Mouse (Mus musculus) heart, embryonic 11.5 days (tissue): ENCODE measurements around the gene Mmp14. TPM values are rescaled to one million over a fixed set of nuclear protein-coding genes. Genes with fewer than 3 reads are reported as not detected.

Experiments used
- ATAC-seq: fragments of 200-750 bp; cut with Nextera tagmentation; replicated peaks from 2 replicates; pipeline ENCODE4 v1.8.0; 2017; ENCODE audit warnings: moderate library complexity; ENCODE audit not compliant: insufficient number of reproducible peaks, low FRiP score, low TSS enrichment
- H3K27ac ChIP-seq: fragments of 300-500 bp; sonication (generic); 2 replicates; pipeline ENCODE4 v1.5.1; 2014; ENCODE audit warnings: mild to moderate bottlenecking, low read depth, low read length
- H3K27me3 ChIP-seq: fragments of 300-500 bp; sonication (generic); 2 replicates; pipeline ENCODE4 v1.6.1; 2014; ENCODE audit warnings: mild to moderate bottlenecking, low read length, mixed read lengths; ENCODE audit not compliant: control insufficient read depth, insufficient read depth
- H3K36me3 ChIP-seq: fragments of 300-500 bp; sonication (generic); 2 replicates; pipeline ENCODE4 v1.6.1; 2014; ENCODE audit warnings: mild to moderate bottlenecking, low read length, moderate library complexity, mixed read lengths; ENCODE audit not compliant: control insufficient read depth, insufficient read depth
- H3K4me1 ChIP-seq: fragments of 300-500 bp; sonication (generic); 2 replicates; pipeline ENCODE4 v1.6.1; 2014; ENCODE audit warnings: low read length; ENCODE audit not compliant: control insufficient read depth, insufficient read depth
- H3K4me2 ChIP-seq: fragments of 300-500 bp; sonication (generic); 2 replicates; pipeline ENCODE4 v1.6.1; 2014; ENCODE audit warnings: mild to moderate bottlenecking, moderate library complexity
- H3K4me3 ChIP-seq: fragments of 300-500 bp; sonication (generic); 2 replicates; pipeline ENCODE4 v1.5.1; 2014; ENCODE audit warnings: low read depth, low read length
- H3K9ac ChIP-seq: fragments of 300-500 bp; sonication (generic); 2 replicates; pipeline ENCODE4 v1.6.1; 2014; ENCODE audit warnings: mild to moderate bottlenecking, low read depth, low read length, moderate library complexity
- H3K9me3 ChIP-seq: fragments of 300-500 bp; sonication (generic); replicated peaks from 2 replicates; pipeline ENCODE4 v1.6.1; 2016; ENCODE audit warnings: low read length; ENCODE audit not compliant: control insufficient read depth
- WGBS: fragments of 180-500 bp; shearing (Covaris S2); extraction: QIAGEN DNeasy Blood & Tissue Kit; methylation state at CpG from one replicate; pipeline ENCODE4 v1.1.7; 2014; ENCODE audit not compliant: insufficient replicate concordance; 5-methylcytosine and 5-hydroxymethylcytosine counted together
- polyA plus RNA-seq: library from polyadenylated mRNA; unstranded; fragments of >200 nt; fragmentation: Nextera tagmentation; extraction: Ambion mirVana; gene quantifications from 2 replicates; pipeline ENCODE4 v1.2.1, GENCODE M21; 2014

Gene Mmp14
- polyA plus RNA-seq, 1 experiment from 2014 or later = 84.3 TPM

DNA sequence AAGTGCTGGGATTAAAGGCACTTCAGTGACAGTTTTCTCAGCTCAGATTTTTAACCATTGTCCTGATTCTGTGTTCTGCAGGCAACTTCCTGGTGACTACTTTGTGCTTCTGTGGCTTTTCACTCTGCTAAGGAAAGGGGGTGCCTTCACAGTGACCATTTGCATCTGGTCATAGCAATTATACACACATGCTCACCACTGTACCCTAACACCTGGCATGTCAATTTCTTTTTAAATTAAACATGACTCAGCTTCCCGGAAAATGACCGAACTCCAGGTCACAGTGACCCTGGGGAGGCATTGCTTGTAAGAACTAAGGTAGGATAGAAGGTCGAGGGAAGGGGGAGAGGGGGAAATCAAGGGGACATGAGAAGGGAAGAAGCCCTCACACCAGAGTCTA is 37.6 kb upstream of the Mmp14 start:
- no peak overlapping the region for H3K4me2 ChIP-seq
- H3K4me3 ChIP-seq = no peak overlapping the region
- no peaks in the 10 kb centered on the region for H3K4me1 ChIP-seq
- H3K27me3 ChIP-seq = no peaks in the 10 kb centered on the region
- 64% methylated on average over 3 of the region's 3 CpGs for WGBS
- H3K9ac ChIP-seq = no peak overlapping the region
- H3K36me3 ChIP-seq = no peaks in the 10 kb centered on the region
- H3K9me3 ChIP-seq = no peaks in the 10 kb centered on the region
- no peak for ATAC-seq
- no peak overlapping the region for H3K27ac ChIP-seq

DNA sequence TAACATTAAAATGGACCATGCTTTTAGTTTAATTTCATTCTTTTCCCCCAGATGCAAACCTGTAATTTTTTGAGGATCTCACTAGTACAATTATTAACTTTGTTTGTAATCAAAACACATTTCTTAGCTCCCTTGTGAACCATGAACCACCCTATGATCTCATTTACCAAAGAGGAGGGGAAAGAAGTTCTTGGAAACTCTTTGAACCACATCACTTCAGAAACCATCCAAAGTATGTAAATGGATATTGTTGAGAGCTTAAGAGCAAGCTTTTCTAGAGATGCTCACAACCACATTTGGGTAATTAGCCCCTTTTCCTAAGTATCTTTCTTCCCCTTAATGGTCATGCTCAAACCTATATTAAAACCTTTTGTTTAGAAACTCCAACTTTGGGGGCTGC is 37.1 kb upstream of the Mmp14 start:
- Histone ChIP-seq H3K27ac (no peak overlapping the region), H3K4me2 (no peak overlapping the region), H3K36me3 (no peaks in the 10 kb centered on the region), H3K9ac (no peak overlapping the region), H3K4me1 (no peaks in the 10 kb centered on the region), H3K9me3 (no peaks in the 10 kb centered on the region), H3K27me3 (no peaks in the 10 kb centered on the region), H3K4me3 (no peak overlapping the region)
- ATAC-seq = no peak

DNA sequence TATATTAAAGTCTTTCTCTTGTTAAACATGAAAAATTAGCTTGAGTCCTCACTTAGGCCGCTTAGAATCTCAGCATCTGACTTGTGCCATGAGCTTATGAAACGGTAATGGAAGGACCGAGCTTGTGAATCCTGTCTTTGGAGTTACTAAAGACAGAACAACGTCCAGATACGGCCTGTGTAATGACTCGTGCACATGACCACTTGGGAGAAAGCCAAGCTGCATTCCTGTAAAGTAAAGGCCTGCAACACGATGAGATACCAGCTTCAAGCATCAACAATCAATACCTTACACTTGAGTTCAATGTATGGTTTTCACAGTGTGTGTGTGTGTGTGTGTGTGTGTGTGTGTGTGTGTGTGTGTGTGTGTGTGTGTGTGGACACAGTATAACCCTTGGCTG is 34.7 kb upstream of the Mmp14 start:
- H3K4me3 ChIP-seq = no peak overlapping the region
- H3K9ac ChIP-seq = no peak overlapping the region
- H3K36me3 ChIP-seq = no peaks in the 10 kb centered on the region
- H3K4me2 ChIP-seq = no peak overlapping the region
- ATAC-seq = no peak
- WGBS = 69% methylated on average over 7 of the region's 7 CpGs
- no peaks in the 10 kb centered on the region for H3K9me3 ChIP-seq
- no peak overlapping the region for H3K27ac ChIP-seq
- no peaks in the 10 kb centered on the region for H3K4me1 ChIP-seq
- H3K27me3 ChIP-seq = no peaks in the 10 kb centered on the region

DNA sequence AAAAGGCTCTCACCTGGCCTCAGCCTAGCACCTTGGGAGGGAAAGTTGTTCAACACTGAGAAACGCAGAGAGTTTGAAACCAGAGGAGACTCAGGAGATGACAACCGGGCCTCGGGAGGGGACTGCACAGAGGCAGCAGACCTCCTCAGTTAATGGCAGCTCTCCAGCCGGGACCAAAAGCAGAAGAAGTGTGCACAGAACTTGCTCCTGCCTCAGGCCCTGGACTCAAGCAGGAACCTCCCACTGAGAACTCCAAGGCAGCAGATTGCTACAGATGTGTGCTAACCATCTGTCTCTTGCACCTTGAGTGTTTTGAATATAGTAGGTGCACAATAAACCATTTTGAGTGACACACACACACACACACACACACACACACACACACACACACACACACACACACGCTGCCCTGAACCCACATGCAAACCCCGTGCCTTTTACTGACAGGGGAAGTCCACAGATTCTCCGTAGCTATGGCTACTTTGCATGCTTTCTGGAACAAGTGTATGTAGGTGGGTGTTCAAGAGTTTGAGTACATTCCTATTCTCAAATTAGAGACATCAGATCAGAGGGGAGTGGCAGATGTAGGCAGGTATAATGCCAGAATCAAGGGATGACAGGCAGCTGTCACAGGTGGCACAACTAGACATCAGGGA is 33.4 kb upstream of the Mmp14 start:
- 74% methylated on average over 7 of the region's 7 CpGs for WGBS
- Histone ChIP-seq H3K9ac (no peak overlapping the region), H3K4me1 (no peaks in the 10 kb centered on the region), H3K4me2 (no peak overlapping the region), H3K9me3 (no peaks in the 10 kb centered on the region), H3K4me3 (no peak overlapping the region), H3K27ac (no peak overlapping the region), H3K27me3 (no peaks in the 10 kb centered on the region), H3K36me3 (no peaks in the 10 kb centered on the region)
- no peak for ATAC-seq

DNA sequence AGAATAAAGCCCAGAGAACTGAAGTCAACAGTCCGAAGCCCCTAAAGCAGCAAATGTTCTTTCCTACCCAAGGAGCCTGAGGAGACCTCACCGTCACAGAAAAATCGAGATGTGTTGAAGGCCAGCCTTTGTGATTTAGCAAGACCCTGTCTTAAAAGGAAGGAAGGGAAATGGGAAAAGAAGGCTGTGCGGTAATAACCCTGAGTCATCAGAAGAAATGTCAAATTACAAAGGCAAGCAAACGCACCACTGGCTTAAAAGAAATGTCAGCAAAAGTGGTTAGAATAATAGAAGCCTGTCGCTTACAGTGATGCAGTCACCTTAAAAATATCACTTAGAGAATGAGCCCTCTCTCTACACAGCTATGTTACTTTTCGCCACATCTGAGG is 32.9 kb upstream of the Mmp14 start:
- ATAC-seq = no peak
- H3K9me3 ChIP-seq = no peaks in the 10 kb centered on the region

DNA sequence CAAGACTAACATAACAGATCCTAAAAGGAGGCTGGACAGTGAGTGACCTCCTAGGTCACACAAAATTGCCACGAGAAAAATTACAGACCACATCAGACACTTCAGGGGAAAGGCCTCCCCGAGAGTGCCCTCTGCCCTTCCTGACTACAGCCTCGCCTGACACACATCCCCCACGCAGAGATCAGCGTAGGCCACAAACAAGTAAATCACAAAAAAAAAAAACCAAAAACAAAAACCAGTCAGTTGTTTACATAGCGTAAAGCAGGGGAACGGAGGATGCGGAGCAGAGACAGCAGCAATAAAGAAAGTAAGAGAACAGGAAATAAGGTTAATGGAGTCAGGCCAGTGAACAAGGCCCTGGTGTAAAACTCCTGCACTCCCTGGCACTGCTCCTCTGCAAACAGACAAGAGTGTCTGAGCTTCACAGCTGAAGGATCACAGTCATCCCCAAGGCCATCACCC is 32.5 kb upstream of the Mmp14 start:
- no peak overlapping the region for H3K27ac ChIP-seq
- no peaks in the 10 kb centered on the region for H3K27me3 ChIP-seq
- 49% methylated on average over 8 of the region's 8 CpGs for WGBS
- no peak overlapping the region for H3K4me3 ChIP-seq
- H3K4me2 ChIP-seq = no peak overlapping the region
- H3K9me3 ChIP-seq = no peaks in the 10 kb centered on the region
- no peak for ATAC-seq
- H3K9ac ChIP-seq = no peak overlapping the region
- H3K4me1 ChIP-seq = no peaks in the 10 kb centered on the region
- no peaks in the 10 kb centered on the region for H3K36me3 ChIP-seq

More for the DNA sequence above, 32.9 kb upstream of the Mmp14 start:
- no peak overlapping the region for H3K9ac ChIP-seq
- no peak overlapping the region for H3K27ac ChIP-seq
- no peaks in the 10 kb centered on the region for H3K36me3 ChIP-seq
- 65% methylated on average over 7 of the region's 7 CpGs for WGBS
- H3K4me1 ChIP-seq = no peaks in the 10 kb centered on the region
- H3K4me2 ChIP-seq = no peak overlapping the region
- no peak overlapping the region for H3K4me3 ChIP-seq
- H3K27me3 ChIP-seq = no peaks in the 10 kb centered on the region

DNA sequence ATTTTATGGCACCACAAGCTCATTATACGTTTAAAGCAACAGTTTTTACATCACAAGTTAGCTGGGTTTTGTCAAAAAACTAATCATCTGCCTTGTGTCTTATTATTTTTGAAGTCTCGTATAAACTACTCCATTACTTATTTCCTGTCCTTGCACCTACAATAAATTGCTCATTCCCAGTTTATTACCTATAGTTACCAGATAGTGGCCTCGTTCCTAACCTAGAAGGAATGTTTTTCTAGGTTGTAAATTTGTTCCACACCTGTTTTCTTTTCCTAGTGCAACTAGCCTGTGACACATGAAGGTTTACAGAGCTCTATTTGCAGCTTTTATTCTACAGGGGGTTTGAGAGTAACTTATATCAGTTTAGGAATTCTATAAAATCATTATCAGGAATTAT is 29.7 kb upstream of the Mmp14 start:
- ATAC-seq = no peak
- 64% methylated on average over 3 of the region's 3 CpGs for WGBS
- no peak overlapping the region for H3K4me2 ChIP-seq
- no peak overlapping the region for H3K9ac ChIP-seq
- no peak overlapping the region for H3K4me3 ChIP-seq
- H3K9me3 ChIP-seq = no peaks in the 10 kb centered on the region
- H3K27me3 ChIP-seq = no peaks in the 10 kb centered on the region
- H3K4me1 ChIP-seq = no peaks in the 10 kb centered on the region
- H3K27ac ChIP-seq = no peak overlapping the region
- H3K36me3 ChIP-seq = no peaks in the 10 kb centered on the region

DNA sequence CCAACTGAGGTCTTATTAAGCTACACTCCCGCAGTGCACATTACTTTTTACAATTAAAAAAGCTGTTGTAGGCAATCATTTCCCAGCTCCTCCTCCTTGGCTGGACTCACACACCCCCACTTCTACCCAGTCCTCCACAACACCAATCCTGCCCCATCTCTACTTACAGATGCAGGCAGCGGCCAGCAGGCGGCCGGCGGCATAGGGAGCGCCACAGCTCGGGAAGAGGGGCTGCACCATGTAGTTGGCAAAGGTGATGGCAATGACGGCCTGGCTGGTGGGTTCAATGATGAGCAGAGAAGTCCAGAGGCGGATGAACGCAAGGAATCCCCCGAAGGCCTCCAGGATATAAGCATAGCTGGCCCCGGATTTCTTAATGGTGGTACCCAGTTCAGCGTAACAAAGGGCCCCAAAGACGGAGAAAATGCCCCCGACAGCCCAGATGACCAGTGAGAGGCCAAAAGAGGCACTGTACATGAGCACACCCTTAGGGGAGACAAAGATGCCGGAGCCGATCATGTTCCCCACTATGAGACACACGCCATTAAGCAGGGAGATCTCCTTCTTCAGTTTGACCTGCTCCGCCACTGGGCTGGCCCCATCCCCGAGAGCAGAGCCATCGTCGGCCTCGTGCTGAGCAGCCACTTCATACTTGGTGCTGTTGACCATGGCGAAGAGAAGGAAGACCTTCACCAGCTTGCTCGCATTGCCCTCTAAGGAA is 22.9 kb upstream of the Mmp14 start:
- Histone ChIP-seq H3K4me2 (no peak overlapping the region; the same call in 1 of the 2 replicates), H3K9ac (no peak overlapping the region), H3K27me3 (no peaks in the 10 kb centered on the region), H3K4me3 (no peak overlapping the region), H3K4me1 (peaks cover 13% of the 10 kb centered on the region), H3K9me3 (no peaks in the 10 kb centered on the region), H3K36me3 (no peaks in the 10 kb centered on the region), H3K27ac (no peak overlapping the region)
- ATAC-seq = no peak
- WGBS = 81% methylated on average over 25 of the region's 25 CpGs
